Mouse (Mus musculus): ENCODE measurements around the gene Mapk14.
"Not testable (repeated sequence)": the region's sequence is repeated elsewhere in the genome, so short reads cannot be mapped to it uniquely, and the experiment has no call there.

Mapk14 gene

GRCm38 (mm10) chr17:28698245-28698644 is 7.1 kb downstream of the Mapk14 start:
- DNase-seq (ENCODE audit: low spot score in 2 of 2) = no peak

- no peak for DNase-seq (ENCODE audit: low spot score in 2 of 2)
Observed at GRCm38 (mm10) chr17:28698672-28699071, 7.5 kb downstream of the Mapk14 start.

- no peak for DNase-seq (ENCODE audit: low spot score in 2 of 2)
Observed at GRCm38 (mm10) chr17:28699789-28700188, 8.7 kb downstream of the Mapk14 start.

- DNase-seq (ENCODE audit: low spot score in 2 of 2) = no peak
Observed at GRCm38 (mm10) chr17:28701171-28701570, 10.0 kb downstream of the Mapk14 start.

- no peak for DNase-seq (ENCODE audit: low spot score in 2 of 2)
Observed at GRCm38 (mm10) chr17:28701737-28702136, 10.6 kb downstream of the Mapk14 start.

GRCm38 (mm10) chr17:28702646-28703045 is 11.5 kb downstream of the Mapk14 start:
- DNase-seq (ENCODE audit: low spot score in 2 of 2) = no peak

- DNase-seq (ENCODE audit: low spot score in 2 of 2) = no peak
Observed at GRCm38 (mm10) chr17:28706697-28707096, 15.6 kb downstream of the Mapk14 start.

- no peak for DNase-seq (ENCODE audit: low spot score in 2 of 2)
Observed at GRCm38 (mm10) chr17:28707136-28707627, 16.1 kb downstream of the Mapk14 start.

GRCm38 (mm10) chr17:28707816-28708215 is 16.7 kb downstream of the Mapk14 start:
- DNase-seq (ENCODE audit: low spot score in 2 of 2) = no peak

GRCm38 (mm10) chr17:28708989-28709388 is 17.9 kb downstream of the Mapk14 start:
- DNase-seq (ENCODE audit: low spot score in 2 of 2) = no peak

GRCm38 (mm10) chr17:28709552-28710290 is 18.6 kb downstream of the Mapk14 start:
- no peak for DNase-seq (ENCODE audit: low spot score in 2 of 2)

- DNase-seq (ENCODE audit: low spot score in 2 of 2) = no peak
Observed at GRCm38 (mm10) chr17:28710291-28710688, 19.2 kb downstream of the Mapk14 start.

- no peak for DNase-seq (ENCODE audit: low spot score in 2 of 2)
Observed at GRCm38 (mm10) chr17:28711237-28711636, 20.1 kb downstream of the Mapk14 start.

GRCm38 (mm10) chr17:28712305-28712704 is 21.2 kb downstream of the Mapk14 start:
- no peak for DNase-seq (ENCODE audit: low spot score in 2 of 2)

GRCm38 (mm10) chr17:28714006-28714405 is 22.9 kb downstream of the Mapk14 start:
- no peak for DNase-seq (ENCODE audit: low spot score in 2 of 2)

GRCm38 (mm10) chr17:28715832-28716548 is 24.9 kb downstream of the Mapk14 start:
- DNase-seq (ENCODE audit: low spot score in 2 of 2) = no peak

GRCm38 (mm10) chr17:28717535-28717934 is 26.4 kb downstream of the Mapk14 start:
- no peak for DNase-seq (ENCODE audit: low spot score in 2 of 2)

GRCm38 (mm10) chr17:28725783-28726182 is 34.7 kb downstream of the Mapk14 start, which contains the start of gene AC170998.1:
Gene AC170998.1, plus strand, starts transcription at chr17:28726083.
- no peak for DNase-seq (ENCODE audit: low spot score in 2 of 2)

- not testable (repeated sequence) for DNase-seq (ENCODE audit: low spot score in 2 of 2)
Observed at GRCm38 (mm10) chr17:28727511-28727910, 36.4 kb downstream of the Mapk14 start.

GRCm38 (mm10) chr17:28735317-28736105 is 44.4 kb downstream of the Mapk14 start:
- no peak for DNase-seq (ENCODE audit: low spot score in 2 of 2)

GRCm38 (mm10) chr17:28736486-28736885 is 45.4 kb downstream of the Mapk14 start:
- no peak for DNase-seq (ENCODE audit: low spot score in 2 of 2)

GRCm38 (mm10) chr17:28737973-28738372 is 46.8 kb downstream of the Mapk14 start:
- DNase-seq (ENCODE audit: low spot score in 2 of 2) = no peak

Data from spleen, postnatal 4 days (tissue).